In the genomic region with DNA sequence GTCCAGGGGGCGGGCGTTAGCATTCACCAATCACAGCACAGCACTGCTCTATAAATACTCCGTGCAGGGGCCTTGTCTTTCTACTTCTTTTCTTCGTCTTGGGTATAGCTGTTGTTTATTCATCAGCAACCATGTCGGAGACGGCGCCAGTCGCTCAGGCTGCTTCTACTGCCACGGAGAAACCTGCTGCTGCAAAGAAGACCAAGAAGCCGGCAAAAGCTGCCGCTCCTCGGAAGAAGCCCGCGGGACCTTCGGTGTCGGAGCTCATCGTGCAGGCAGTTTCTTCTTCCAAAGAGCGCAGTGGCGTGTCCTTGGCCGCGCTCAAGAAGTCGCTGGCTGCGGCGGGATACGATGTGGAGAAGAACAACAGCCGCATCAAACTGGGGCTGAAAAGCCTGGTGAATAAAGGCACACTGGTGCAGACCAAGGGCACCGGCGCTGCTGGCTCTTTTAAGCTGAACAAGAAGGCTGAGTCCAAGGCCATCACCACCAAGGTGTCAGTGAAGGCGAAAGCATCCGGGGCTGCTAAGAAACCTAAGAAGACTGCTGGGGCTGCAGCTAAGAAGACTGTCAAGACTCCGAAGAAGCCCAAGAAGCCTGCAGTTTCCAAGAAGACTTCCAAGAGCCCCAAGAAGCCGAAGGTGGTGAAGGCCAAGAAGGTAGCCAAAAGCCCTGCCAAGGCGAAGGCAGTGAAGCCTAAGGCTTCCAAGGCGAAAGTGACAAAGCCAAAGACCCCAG, we compare ENCODE assay signal across 8 mouse cellular contexts. TPM values are rescaled to one million over a fixed set of nuclear protein-coding genes. Genes with fewer than 3 reads are reported as not detected.
DNase-seq lines count a peak whose midpoint lies in the region; ATAC-seq and TF ChIP-seq lines count a peak whose summit lies in the region.

Gene Hist1h1a, plus strand, starts transcription at position 81 of the 738 bp plus-strand sequence.

- no peak for TF ChIP-seq RAD21 in MEL (IDR thresholded peaks at IDR 0.05; ENCODE audit: low read depth, low read length)

- H3K27me3 ChIP-seq in MEL (ENCODE audit: control insufficient read depth in 1 of 2, insufficient read depth in 2 of 2, low read length in 2 of 2), result no peaks in the 10 kb centered on the region
- no peaks in the 10 kb centered on the region for H3K27me3 ChIP-seq in hindbrain, embryonic 10.5 days (ENCODE audit: insufficient read depth, poor library complexity, severe bottlenecking)

- no peaks in the 10 kb centered on the region for H3K9me3 ChIP-seq in MEL (replicated peaks; ENCODE audit: insufficient read depth, low read length)
- no peaks in the 10 kb centered on the region for H3K9me3 ChIP-seq in hindbrain, embryonic 10.5 days

- peak; percentile 95 to 99 for TF ChIP-seq POLR2A in MEL (IDR thresholded peaks at IDR 0.05; ENCODE audit: control insufficient read depth in 1 of 2, insufficient read depth in 1 of 2, low read depth in 1 of 2, low read length in 2 of 2, poor library complexity in 1 of 2)

- no peak for TF ChIP-seq EP300 in MEL (IDR thresholded peaks at IDR 0.05; ENCODE audit: low read depth in 1 of 2, low read length in 2 of 2)

- H3K27ac ChIP-seq in MEL (ENCODE audit: control insufficient read depth, low read depth, low read length), result peak within 1 kb of the TSS; percentile 98
- H3K27ac ChIP-seq in hindbrain, embryonic 10.5 days, result peak within 1 kb of the TSS; percentile 94

- peak; percentile 71 for ATAC-seq in frontal cortex, adult (ENCODE audit: low TSS enrichment)

- peaks cover 4 to 18% of the 10 kb centered on the region in 2 experiments for H3K4me1 ChIP-seq in MEL (ENCODE audit: control insufficient read depth in 1 of 2, insufficient read depth in 2 of 2, low read length in 2 of 2)
- peaks cover 43% of the 10 kb centered on the region for H3K4me1 ChIP-seq in hindbrain, embryonic 10.5 days (replicated peaks)

- H3K36me3 ChIP-seq in MEL (ENCODE audit: control insufficient read depth in 1 of 2, insufficient read depth in 2 of 2, low read length in 2 of 2), result peaks cover 0 to 35% of the 10 kb centered on the region in 2 experiments; a peak in 2 of 4 replicates
- no peaks in the 10 kb centered on the region for H3K36me3 ChIP-seq in hindbrain, embryonic 10.5 days

- peak within 1 kb of the TSS; percentile 5 to 41 for H3K4me3 ChIP-seq in MEL (ENCODE audit: control insufficient read depth in 1 of 2, insufficient read depth in 1 of 2, low read depth in 2 of 2, low read length in 2 of 2)
- H3K4me3 ChIP-seq in hindbrain, embryonic 10.5 days, result peak within 1 kb of the TSS; percentile 66

- 0 out of 6 replicates have a peak, but pooled peaks of 1 of the 3 experiments have one; percentile 8 for TF ChIP-seq CTCF in MEL (IDR thresholded peaks at IDR 0.05 in 2 of 3, conservative IDR thresholded peaks at IDR 0.05 in 1 of 3; ENCODE audit: control insufficient read depth in 1 of 3, insufficient read depth in 1 of 3, low read depth in 2 of 3, low read length in 3 of 3, poor library complexity in 1 of 3, severe bottlenecking in 1 of 3)

- no peaks in the 10 kb centered on the region; the same call in 1 of the 2 replicates for H3K79me2 ChIP-seq in MEL (ENCODE audit: control insufficient read depth, insufficient read depth, low read length, poor library complexity)

- peak; percentile 95 for DNase-seq in MEL (ENCODE audit: low read depth, low spot score)
- DNase-seq in cerebellum, adult 8-10 months, result peak; percentile 72
- peak; percentile 90 for DNase-seq in hindbrain, embryonic 10.5 days (ENCODE audit: low spot score)
- DNase-seq in layer of hippocampus, postnatal 10 days (ENCODE audit: low spot score in 2 of 2), result peak; percentile 69 to 82
- peak; percentile 89 for DNase-seq in lung, postnatal 25 days (ENCODE audit: low spot score)
- DNase-seq in retina, adult 2 months (ENCODE audit: low read depth, low spot score), result peak; percentile 75
- peak; percentile 92 for DNase-seq in thymus, postnatal 4 days

- peak within 1 kb of the TSS; percentile 85 for H3K9ac ChIP-seq in MEL (ENCODE audit: control insufficient read depth, low read depth, low read length, poor library complexity, severe bottlenecking)

- WGBS in hindbrain, embryonic 10.5 days, result 4% methylated on average over 34 of the region's 34 CpGs

TF ChIP-seq in MEL, 35 proteins besides CTCF, POLR2A, EP300 and RAD21:
- TF ChIP-seq TBP (IDR thresholded peaks at IDR 0.05; ENCODE audit: low read depth, low read length) (peak; percentile 99), NRF1 (IDR thresholded peaks at IDR 0.05; ENCODE audit: insufficient read depth, low read depth, low read length, poor library complexity, severe bottlenecking) (no peak), ELF1 (IDR thresholded peaks at IDR 0.05; ENCODE audit: low read depth, low read length) (no peak), POLR2AphosphoS5 (IDR thresholded peaks at IDR 0.05; ENCODE audit: borderline replicate concordance, low read depth, low read length) (peak; percentile 98; the same call in 1 of the 2 replicates), MAX (IDR thresholded peaks at IDR 0.05; ENCODE audit: low read length) (no peak), MEF2A (IDR thresholded peaks at IDR 0.05; ENCODE audit: extremely low read depth, insufficient replicate concordance, low read depth, low read length, poor library complexity, severe bottlenecking) (no peak), MYC (IDR thresholded peaks at IDR 0.05; ENCODE audit: low read depth, low read length) (no peak), ZNF384 (IDR thresholded peaks at IDR 0.05; ENCODE audit: low read depth, low read length) (no peak), GABPA (IDR thresholded peaks at IDR 0.05; ENCODE audit: low read depth, low read length) (no peak), TAL1 (IDR thresholded peaks at IDR 0.05; ENCODE audit: low read length) (no peak), ETS1 (IDR thresholded peaks at IDR 0.05; ENCODE audit: low read depth, low read length) (no peak), NELFE (IDR thresholded peaks at IDR 0.05; ENCODE audit: low read depth, low read length) (no peak), BHLHE40 (IDR thresholded peaks at IDR 0.05; ENCODE audit: borderline replicate concordance, low read depth, low read length) (no peak), ZC3H11A (IDR thresholded peaks at IDR 0.05; ENCODE audit: low read depth, low read length) (no peak), KAT2A (conservative IDR thresholded peaks at IDR 0.05; ENCODE audit: low read depth, low read length) (no peak), SMC3 (IDR thresholded peaks at IDR 0.05; ENCODE audit: low read depth, low read length) (no peak), ZMIZ1 (IDR thresholded peaks at IDR 0.05; ENCODE audit: low read depth, low read length) (no peak), UBTF (IDR thresholded peaks at IDR 0.05; ENCODE audit: borderline replicate concordance, insufficient read depth, low read depth, low read length) (peak; percentile 99), POLR2AphosphoS2 (IDR thresholded peaks at IDR 0.05; ENCODE audit: low read length) (no peak), ZKSCAN1 (IDR thresholded peaks at IDR 0.05; ENCODE audit: low read depth, low read length) (no peak), TCF12 (IDR thresholded peaks at IDR 0.05; ENCODE audit: low read depth, low read length) (no peak), MAFK (IDR thresholded peaks at IDR 0.05; ENCODE audit: borderline replicate concordance, low read depth, low read length) (no peak), CHD2 (IDR thresholded peaks at IDR 0.05; ENCODE audit: low read length) (no peak)

RNA-seq across cellular contexts. Expression of gene Hist1h1a, which starts in this region (rescaled TPM):
- total RNA-seq in MEL (2012; rRNA removed), result 2,211 and 2,669 TPM in 2 replicates
- 1 to 10 TPM in 1 of 2 experiments, not detected in 1; 4.1 TPM for polyA plus RNA-seq in MEL (2012; ENCODE audit: insufficient read depth in 1 of 2, insufficient read length in 2 of 2, low read depth in 1 of 2, low replicate concordance in 2 of 2, missing spikeins in 1 of 2)
- 2.3 and 3.4 TPM in 2 replicates for polyA plus RNA-seq in hindbrain, embryonic 10.5 days (2016; fragmentation: Nextera tagmentation; extraction: Ambion mirVana)
- total RNA-seq in layer of hippocampus, postnatal 10 days (2021), result 10 to 100 TPM; 47.3 to 51.5 TPM

Comparison
In these comparisons a context has a peak if more than half of its experiments do, and no peak if none do; other contexts are left out.
1. Peak in every context shown above with its lines: DNase-seq, ATAC-seq, H3K4me3 ChIP-seq and H3K27ac ChIP-seq.
2. RNA of gene Hist1h1a (total RNA-seq): 2,211 to 2,669 TPM in MEL; 47.3 to 51.5 TPM in layer of hippocampus, postnatal 10 days; every median in the first group is over 10 times any median in the second.